Mouse (Mus musculus): ENCODE measurements around the gene Btg2. TPM values are rescaled to one million over a fixed set of nuclear protein-coding genes. Genes with fewer than 3 reads are reported as not detected.

Gene Btg2
- polyA plus RNA-seq, 1 experiment from 2014 or later, result 38.6 TPM

DNA sequence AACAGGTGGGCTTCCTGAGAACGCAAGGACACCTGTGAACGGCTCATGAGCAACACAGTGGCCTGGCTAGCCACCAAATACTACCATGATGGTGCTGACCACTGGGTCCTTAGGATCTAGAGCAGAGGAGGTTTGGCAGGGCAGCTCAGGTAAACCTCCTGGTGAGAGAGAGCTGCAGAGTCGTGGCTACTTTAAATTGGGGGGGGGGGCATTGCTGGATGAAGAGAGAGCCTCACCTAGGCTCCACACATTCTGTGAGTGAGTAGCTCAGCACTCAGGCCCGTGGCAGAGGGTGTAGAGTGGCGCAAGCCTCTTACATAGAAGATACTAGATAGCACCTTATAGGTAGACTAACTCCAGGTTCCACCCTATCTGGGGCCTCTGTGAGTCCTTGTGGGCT lies 21.5 kb upstream of the Btg2 start:
- WGBS, result 75% methylated on average over 5 of the region's 5 CpGs
- Histone ChIP-seq H3K4me3 (ENCODE audit: low read depth, low read length) (no peak overlapping the region), H3K9me3 (ENCODE audit: control insufficient read depth, low read length) (no peaks in the 10 kb centered on the region), H3K36me3 (ENCODE audit: control insufficient read depth, insufficient read depth, low read length) (no peaks in the 10 kb centered on the region), H3K4me1 (replicated peaks; ENCODE audit: control insufficient read depth, insufficient read depth, low read length) (peaks cover 29% of the 10 kb centered on the region), H3K27me3 (replicated peaks; ENCODE audit: control insufficient read depth, insufficient read depth, low read length) (peaks cover 4% of the 10 kb centered on the region), H3K9ac (ENCODE audit: low read depth, low read length) (no peak overlapping the region), H3K27ac (ENCODE audit: low read depth, low read length) (peak overlapping the region; percentile 81; the same call in 1 of the 2 replicates), H3K4me2 (no peak overlapping the region)
- no peak for DNase-seq (ENCODE audit: low spot score)
- no peak for ATAC-seq (replicated peaks; ENCODE audit: low FRiP score)

DNA sequence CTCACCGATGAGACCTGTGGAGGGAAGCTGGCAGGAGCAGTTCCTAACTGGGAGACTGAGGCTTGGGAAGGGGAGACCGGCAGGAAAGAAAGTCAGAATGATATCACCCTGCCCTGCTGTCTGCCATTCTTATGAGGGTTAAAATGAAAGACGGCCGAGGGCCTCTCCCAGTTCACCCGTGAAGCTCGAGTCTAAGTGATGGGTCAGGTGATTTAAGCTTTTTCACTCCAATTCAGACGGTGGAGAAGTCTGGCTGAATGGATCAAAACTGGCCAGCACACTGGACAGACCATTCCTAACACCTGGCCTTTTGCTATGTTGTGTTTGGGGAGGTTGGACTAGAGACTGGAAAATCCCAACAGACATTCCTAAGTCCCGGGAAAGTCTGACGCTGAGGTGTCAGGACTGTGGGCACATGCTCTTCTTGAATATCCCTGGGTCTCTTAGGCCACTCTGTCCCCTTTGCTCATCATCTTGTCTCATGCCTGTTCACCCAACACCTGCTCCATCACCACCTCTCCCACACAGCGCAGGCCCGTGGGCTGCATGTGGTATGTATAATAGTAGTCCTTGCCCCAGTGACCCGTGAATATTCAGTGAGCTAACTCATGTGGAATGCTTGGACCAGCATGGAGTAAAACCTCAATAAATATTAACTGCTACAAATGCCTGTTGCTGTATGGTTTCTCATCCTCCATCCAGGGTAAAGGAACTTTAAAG lies 20.8 kb upstream of the Btg2 start:
- peak overlapping the region; percentile 80 for H3K9ac ChIP-seq (ENCODE audit: low read depth, low read length)
- no peaks in the 10 kb centered on the region for H3K9me3 ChIP-seq (ENCODE audit: control insufficient read depth, low read length)
- peak overlapping the region; percentile 70 for H3K4me2 ChIP-seq
- H3K4me3 ChIP-seq (ENCODE audit: low read depth, low read length), result peak overlapping the region; percentile 57
- H3K36me3 ChIP-seq (ENCODE audit: control insufficient read depth, insufficient read depth, low read length), result no peaks in the 10 kb centered on the region
- ATAC-seq (replicated peaks; ENCODE audit: low FRiP score) (peak; percentile 43; the same call in 1 of the 2 replicates), DNase-seq (ENCODE audit: low spot score) (no peak)
- peak overlapping the region; percentile 81 for H3K27ac ChIP-seq (ENCODE audit: low read depth, low read length)
- WGBS, result 26% methylated on average over 12 of the region's 12 CpGs
- peaks cover 29% of the 10 kb centered on the region for H3K4me1 ChIP-seq (replicated peaks; ENCODE audit: control insufficient read depth, insufficient read depth, low read length)
- H3K27me3 ChIP-seq (replicated peaks; ENCODE audit: control insufficient read depth, insufficient read depth, low read length), result peaks cover 2% of the 10 kb centered on the region; the same call in 1 of the 2 replicates

DNA sequence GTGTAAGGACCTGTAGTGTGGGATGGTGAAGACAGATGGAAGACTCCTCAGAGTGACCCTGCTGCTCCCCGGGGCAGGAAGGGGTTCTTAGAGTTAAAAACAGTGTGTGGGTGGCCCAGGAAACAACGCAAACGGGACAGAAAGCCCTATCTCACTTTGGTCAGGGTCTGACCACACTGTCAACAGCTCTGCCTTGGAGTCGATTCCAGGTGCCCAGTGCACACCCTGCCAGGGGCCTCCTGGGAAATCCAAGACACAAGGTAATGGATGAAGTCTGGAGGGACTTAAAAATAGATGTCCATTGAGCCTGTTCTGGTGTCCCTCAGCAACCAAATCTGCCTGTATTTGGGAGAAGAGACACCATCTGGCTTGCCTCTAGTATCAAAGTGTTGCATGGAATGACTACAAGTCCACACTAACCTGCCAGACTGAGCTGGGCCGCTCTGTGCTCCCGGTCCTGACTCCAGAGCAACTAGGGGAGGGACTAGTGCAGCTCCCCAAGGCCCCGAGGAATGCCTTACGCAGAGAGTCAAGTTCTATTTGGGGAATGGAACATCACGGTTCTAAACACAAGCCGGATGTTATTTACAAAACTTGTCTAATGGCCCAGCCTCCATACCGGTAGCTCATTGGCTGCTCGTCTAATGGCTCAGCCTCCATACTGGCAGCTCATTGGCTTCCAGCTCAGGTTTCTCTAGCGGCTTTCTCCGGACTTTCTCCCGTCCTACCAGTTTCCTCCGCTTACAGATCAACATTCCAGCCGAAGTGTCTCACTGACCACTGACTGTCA lies 20.0 kb upstream of the Btg2 start:
- Histone ChIP-seq H3K4me2 (peak overlapping the region; percentile 70), H3K27ac (ENCODE audit: low read depth, low read length) (peak overlapping the region; percentile 81), H3K9ac (ENCODE audit: low read depth, low read length) (peak overlapping the region; percentile 80), H3K9me3 (ENCODE audit: control insufficient read depth, low read length) (no peaks in the 10 kb centered on the region), H3K36me3 (ENCODE audit: control insufficient read depth, insufficient read depth, low read length) (no peaks in the 10 kb centered on the region), H3K27me3 (replicated peaks; ENCODE audit: control insufficient read depth, insufficient read depth, low read length) (peaks cover 2% of the 10 kb centered on the region; the same call in 1 of the 2 replicates), H3K4me1 (replicated peaks; ENCODE audit: control insufficient read depth, insufficient read depth, low read length) (peaks cover 31% of the 10 kb centered on the region), H3K4me3 (ENCODE audit: low read depth, low read length) (peak overlapping the region; percentile 57)
- ATAC-seq (replicated peaks; ENCODE audit: low FRiP score) (peak; percentile 92), DNase-seq (ENCODE audit: low spot score) (peak; percentile 67)
- WGBS, result 3% methylated on average over 17 of the region's 17 CpGs

DNA sequence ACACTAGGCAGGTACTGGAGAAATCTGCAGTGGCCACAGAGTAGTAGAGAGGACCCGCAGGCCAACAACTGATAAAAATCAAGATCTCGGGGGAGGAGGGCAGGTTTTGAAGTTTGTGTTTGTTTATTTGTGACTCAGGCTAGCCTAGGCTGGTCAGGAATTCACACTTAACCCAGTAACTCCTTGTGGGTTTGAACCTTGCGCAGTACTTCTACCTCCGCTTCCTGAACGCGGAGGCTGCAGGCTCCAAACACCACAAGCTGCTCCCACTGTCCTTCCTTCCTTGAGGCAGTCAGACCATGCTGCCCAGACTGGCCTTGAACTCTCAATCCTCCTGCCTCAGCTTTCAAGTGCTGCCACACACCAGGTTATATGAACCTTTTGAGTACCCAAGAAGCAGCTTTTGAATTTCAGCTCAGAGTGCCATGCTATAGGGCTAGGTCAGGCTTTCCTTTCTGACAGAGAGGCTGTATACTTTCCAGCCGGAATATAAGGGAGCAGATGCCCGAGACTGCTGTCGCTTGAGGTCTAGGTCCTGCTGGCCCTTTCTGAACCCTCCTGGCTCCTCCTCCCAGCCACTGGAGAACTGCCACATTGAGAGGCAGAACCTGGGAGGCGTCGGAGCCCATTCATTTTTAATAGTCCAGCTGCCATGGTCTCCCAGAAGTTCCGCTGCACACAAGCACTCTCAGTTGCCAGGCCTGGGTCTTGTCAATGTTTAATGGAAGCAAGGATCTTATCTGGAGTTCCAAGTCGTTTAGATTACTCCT lies 19.2 kb upstream of the Btg2 start:
- no peaks in the 10 kb centered on the region for H3K9me3 ChIP-seq (ENCODE audit: control insufficient read depth, low read length)
- peak overlapping the region; percentile 71 for H3K9ac ChIP-seq (ENCODE audit: low read depth, low read length)
- ATAC-seq (replicated peaks; ENCODE audit: low FRiP score), result no peak
- DNase-seq (ENCODE audit: low spot score), result no peak
- 51% methylated on average over 13 of the region's 13 CpGs for WGBS
- peaks cover 2% of the 10 kb centered on the region; the same call in 1 of the 2 replicates for H3K27me3 ChIP-seq (replicated peaks; ENCODE audit: control insufficient read depth, insufficient read depth, low read length)
- peak overlapping the region; percentile 81 for H3K27ac ChIP-seq (ENCODE audit: low read depth, low read length)
- H3K4me2 ChIP-seq, result peak overlapping the region; percentile 70
- H3K4me3 ChIP-seq (ENCODE audit: low read depth, low read length), result peak overlapping the region; percentile 57
- peaks cover 38% of the 10 kb centered on the region for H3K4me1 ChIP-seq (replicated peaks; ENCODE audit: control insufficient read depth, insufficient read depth, low read length)
- H3K36me3 ChIP-seq (ENCODE audit: control insufficient read depth, insufficient read depth, low read length), result no peaks in the 10 kb centered on the region

DNA sequence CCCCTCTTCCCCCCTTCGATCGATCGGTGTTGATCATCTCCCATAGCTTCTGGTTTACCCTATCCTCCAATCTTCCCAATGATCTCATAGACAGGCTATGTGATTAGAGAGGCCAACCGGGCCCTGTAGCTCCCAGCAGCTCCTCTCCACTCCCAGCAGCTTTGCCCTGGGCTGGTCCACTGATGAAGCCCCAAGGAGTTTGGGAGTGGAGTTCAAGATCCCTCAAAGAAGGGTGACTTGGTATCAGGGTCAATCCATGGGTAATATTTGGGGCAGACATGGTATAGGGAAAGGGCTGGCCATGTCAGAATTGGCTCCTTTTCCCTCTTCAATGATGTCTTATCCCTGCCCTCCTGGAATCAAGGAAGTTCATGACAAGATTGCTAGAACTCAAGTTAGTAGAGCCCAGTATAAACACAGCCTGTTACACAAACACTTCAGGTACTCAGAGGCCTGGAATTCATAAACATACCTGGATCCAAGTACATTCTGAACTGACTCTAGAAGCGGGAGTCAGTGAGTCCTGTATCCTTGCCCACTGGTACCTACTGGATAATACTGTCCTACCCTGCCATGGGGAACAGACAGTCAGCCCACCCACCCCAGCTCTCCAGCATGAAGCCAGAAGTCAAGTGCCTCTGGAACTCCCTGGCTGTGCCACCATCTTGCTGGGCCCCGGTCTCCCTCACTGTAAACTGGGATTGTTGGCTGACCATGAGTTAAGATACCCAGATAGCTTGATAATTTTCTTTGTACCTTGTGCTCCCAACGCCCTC lies 18.3 kb upstream of the Btg2 start:
- no peak overlapping the region for H3K4me2 ChIP-seq
- no peak overlapping the region for H3K27ac ChIP-seq (ENCODE audit: low read depth, low read length)
- no peak overlapping the region for H3K4me3 ChIP-seq (ENCODE audit: low read depth, low read length)
- WGBS, result 87% methylated on average over 7 of the region's 7 CpGs
- H3K36me3 ChIP-seq (ENCODE audit: control insufficient read depth, insufficient read depth, low read length), result no peaks in the 10 kb centered on the region
- no peak overlapping the region for H3K9ac ChIP-seq (ENCODE audit: low read depth, low read length)
- peaks cover 43% of the 10 kb centered on the region for H3K4me1 ChIP-seq (replicated peaks; ENCODE audit: control insufficient read depth, insufficient read depth, low read length)
- peaks cover 2% of the 10 kb centered on the region; the same call in 1 of the 2 replicates for H3K27me3 ChIP-seq (replicated peaks; ENCODE audit: control insufficient read depth, insufficient read depth, low read length)
- no peaks in the 10 kb centered on the region for H3K9me3 ChIP-seq (ENCODE audit: control insufficient read depth, low read length)
- no peak for ATAC-seq (replicated peaks; ENCODE audit: low FRiP score)
- DNase-seq (ENCODE audit: low spot score), result no peak

DNA sequence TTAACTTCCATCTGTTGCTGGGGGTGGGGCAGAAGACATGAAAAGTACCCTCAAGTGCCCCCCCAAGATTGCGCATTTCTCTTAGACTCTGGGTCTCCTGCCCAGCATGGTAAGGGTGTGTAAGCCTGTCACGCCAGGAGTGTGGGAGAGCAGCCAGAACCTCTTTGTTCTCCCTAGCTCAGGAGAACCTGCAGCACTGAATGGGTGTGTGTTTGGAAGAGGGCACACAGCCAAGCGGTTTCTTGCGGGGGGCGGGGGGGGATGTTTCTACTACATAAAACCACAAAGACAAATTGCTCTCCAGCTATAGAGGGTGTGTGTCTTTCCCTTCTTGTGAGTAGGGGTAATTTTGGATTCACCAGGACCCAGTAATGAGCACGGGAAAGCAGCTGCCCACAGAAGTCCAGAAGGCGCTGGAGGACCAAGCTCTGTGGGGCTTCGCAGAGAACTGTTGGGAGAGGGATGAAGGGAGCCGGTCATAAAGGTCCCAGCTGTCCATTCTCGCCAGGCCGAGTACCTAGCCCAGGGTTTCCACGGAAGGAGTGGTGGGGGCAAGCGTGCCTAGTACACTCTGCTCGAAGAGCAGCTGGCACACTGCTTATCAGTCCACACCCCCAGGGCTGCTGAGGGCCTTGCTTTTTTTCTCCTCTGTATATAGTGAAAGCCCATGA lies 17.5 kb upstream of the Btg2 start:
- 71% methylated on average over 14 of the region's 14 CpGs for WGBS
- Histone ChIP-seq H3K9ac (ENCODE audit: low read depth, low read length) (no peak overlapping the region), H3K27me3 (replicated peaks; ENCODE audit: control insufficient read depth, insufficient read depth, low read length) (peaks cover 2% of the 10 kb centered on the region; the same call in 1 of the 2 replicates), H3K9me3 (ENCODE audit: control insufficient read depth, low read length) (no peaks in the 10 kb centered on the region), H3K4me2 (no peak overlapping the region), H3K36me3 (ENCODE audit: control insufficient read depth, insufficient read depth, low read length) (no peaks in the 10 kb centered on the region), H3K4me1 (replicated peaks; ENCODE audit: control insufficient read depth, insufficient read depth, low read length) (peaks cover 51% of the 10 kb centered on the region), H3K27ac (ENCODE audit: low read depth, low read length) (no peak overlapping the region), H3K4me3 (ENCODE audit: low read depth, low read length) (no peak overlapping the region)
- DNase-seq (ENCODE audit: low spot score), result no peak
- no peak for ATAC-seq (replicated peaks; ENCODE audit: low FRiP score)

DNA sequence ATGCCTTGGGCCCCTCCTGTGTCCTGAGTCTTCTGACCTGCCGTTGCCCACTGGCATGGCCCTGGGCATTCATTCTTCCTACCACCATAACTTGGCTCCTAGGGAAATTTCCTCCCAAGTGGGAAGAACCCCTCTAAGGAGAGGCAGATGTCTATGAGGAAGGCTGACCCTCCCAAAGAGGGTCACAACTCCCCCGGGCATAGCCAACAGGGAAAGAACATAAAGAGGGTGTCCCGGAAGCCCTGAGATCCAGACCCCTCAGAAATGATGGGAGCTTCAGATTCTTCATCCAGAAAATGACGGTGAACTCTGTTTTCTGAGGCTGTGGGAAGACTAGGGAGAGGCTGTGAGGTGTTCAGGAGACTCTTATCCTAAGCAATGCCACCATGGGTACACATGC lies 16.8 kb upstream of the Btg2 start:
- Histone ChIP-seq H3K27me3 (replicated peaks; ENCODE audit: control insufficient read depth, insufficient read depth, low read length) (peaks cover 2% of the 10 kb centered on the region; the same call in 1 of the 2 replicates), H3K9ac (ENCODE audit: low read depth, low read length) (no peak overlapping the region), H3K36me3 (ENCODE audit: control insufficient read depth, insufficient read depth, low read length) (no peaks in the 10 kb centered on the region), H3K4me2 (no peak overlapping the region), H3K9me3 (ENCODE audit: control insufficient read depth, low read length) (no peaks in the 10 kb centered on the region), H3K4me1 (replicated peaks; ENCODE audit: control insufficient read depth, insufficient read depth, low read length) (peaks cover 51% of the 10 kb centered on the region), H3K4me3 (ENCODE audit: low read depth, low read length) (no peak overlapping the region), H3K27ac (ENCODE audit: low read depth, low read length) (no peak overlapping the region)
- DNase-seq (ENCODE audit: low spot score) (no peak), ATAC-seq (replicated peaks; ENCODE audit: low FRiP score) (no peak)
- WGBS, result 80% methylated on average over 4 of the region's 4 CpGs

Measured in liver, embryonic 11.5 days (tissue).